ENCODE assay signal across 23 mouse cellular contexts in the genomic region with DNA sequence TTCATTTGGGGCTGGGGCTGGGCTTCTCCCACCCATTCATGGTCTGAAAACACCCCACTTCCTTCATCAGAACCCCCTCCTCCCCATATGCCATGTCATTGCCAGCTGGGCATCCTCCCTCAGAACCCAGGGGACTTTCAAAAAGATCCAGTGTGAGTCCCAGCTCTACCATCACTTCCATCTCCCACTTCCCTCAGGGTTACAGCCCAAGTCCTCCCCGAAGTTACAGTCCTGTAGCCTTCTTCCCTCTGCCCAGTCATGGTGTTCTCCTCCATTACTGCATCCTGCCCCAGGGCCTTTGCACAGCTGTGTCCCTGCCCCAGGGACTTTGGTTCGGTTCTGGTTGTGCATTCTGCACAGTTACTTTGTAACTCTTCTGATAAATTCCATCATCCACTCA. TPM values are rescaled to one million over a fixed set of nuclear protein-coding genes. Genes with fewer than 3 reads are reported as not detected.
"Had no signal": no experiment of that assay in that cellular context is flagged by ENCODE, and none has a peak within 500 bp of the region (broad histone marks: within the 10 kb centered on the region; RNA-seq: fewer than 3 reads in every experiment).

No protein-coding gene starts in this region.

- H3K36me3 ChIP-seq: liver, embryonic 13.5 days; midbrain, embryonic 12.5 days; neural tube, embryonic 13.5 days; stomach, embryonic 15.5 days had no signal

- H3K4me2 ChIP-seq: liver, embryonic 13.5 days; midbrain, embryonic 12.5 days; neural tube, embryonic 13.5 days; stomach, embryonic 15.5 days had no signal

- H3K9ac ChIP-seq: liver, embryonic 13.5 days; midbrain, embryonic 12.5 days; neural tube, embryonic 13.5 days; stomach, embryonic 15.5 days had no signal

- ATAC-seq: midbrain, embryonic 16.5 days had no signal

- H3K27ac ChIP-seq: kidney, postnatal 0 days; layer of hippocampus, adult 2 months; liver, embryonic 13.5 days; midbrain, embryonic 12.5 days; neural tube, embryonic 13.5 days; stomach, embryonic 15.5 days had no signal

- H3K4me3 ChIP-seq: layer of hippocampus, adult 2 months; liver, embryonic 13.5 days; midbrain, embryonic 12.5 days; myocyte; neural tube, embryonic 13.5 days; stomach, embryonic 15.5 days had no signal

- H3K9me3 ChIP-seq: liver, embryonic 13.5 days; midbrain, embryonic 12.5 days; neural tube, embryonic 13.5 days; stomach, embryonic 15.5 days had no signal

- H3K4me1 ChIP-seq: midbrain, embryonic 12.5 days; stomach, embryonic 15.5 days had no signal

- DNase-seq: kidney, adult 18-20 months; kidney, adult 9 months; layer of hippocampus, adult 9-11 months; liver, embryonic 13.5 days; lung, adult 2 months; lung, postnatal 14 days; lung, postnatal 4 days; retina, postnatal 1 day; right cerebral cortex, postnatal 25 days; spleen, adult 18-20 months; thymus, postnatal 36 days had no signal

RNA-seq across cellular contexts. Expression of a gene that starts 28.4 kb away (rescaled TPM):
- total RNA-seq: liver, adult 2 months; megakaryocyte progenitor cell, adult 5-6 weeks; megakaryocyte-erythroid progenitor cell, adult 5-6 weeks; monocyte, adult 5-6 weeks; neutrophil, adult 5-6 weeks had no signal
- polyA plus RNA-seq: liver, adult 2 months had no signal

RNA-seq across cellular contexts. Expression of a gene that starts 45.8 kb away (rescaled TPM):
- polyA plus RNA-seq: myocyte had no signal
